Mouse (Mus musculus) megakaryocyte, embryonic 14.5 days (primary cell): ENCODE measurements around the gene Kcne3. TPM values are rescaled to one million over a fixed set of nuclear protein-coding genes. Genes with fewer than 3 reads are reported as not detected.
A peak's percentile ranks its signal among the peaks of the same experiment; 100 is the strongest.

Experiments used
- H3K27me3 ChIP-seq: replicated peaks from 2 replicates; pipeline ENCODE3; 2012; ENCODE audit warnings: inconsistent platforms
- H3K36me3 ChIP-seq: replicated peaks from 2 replicates; pipeline ENCODE3; 2012; ENCODE audit warnings: low read length, inconsistent platforms, mixed read lengths
- H3K4me1 ChIP-seq: 2 replicates; pipeline ENCODE4 v1.6.1; 2012; ENCODE audit warnings: inconsistent platforms
- H3K4me3 ChIP-seq: replicated peaks from 2 replicates; pipeline ENCODE3; 2012; ENCODE audit warnings: moderate library complexity, mild to moderate bottlenecking, inconsistent platforms
- H3K9me3 ChIP-seq: 2 replicates; pipeline ENCODE4 v1.6.1; 2012; ENCODE audit warnings: inconsistent platforms
- FLI1 ChIP-seq: IDR thresholded peaks from 2 replicates; pipeline ENCODE4 v1.6.1; 2012; ENCODE audit warnings: low read length, inconsistent platforms, mixed read lengths
- GATA1 ChIP-seq: IDR thresholded peaks from 3 replicates; pipeline ENCODE4 v1.6.1; 2012; ENCODE audit warnings: mixed read lengths, low read length, inconsistent platforms, borderline replicate concordance
- polyA plus RNA-seq: library from polyadenylated mRNA; stranded (reverse); fragments of >175 nt; gene quantifications from 2 replicates; pipeline ENCODE4 v1.2.3, GENCODE M21; 2012; ENCODE audit warnings: low replicate concordance; ENCODE audit not compliant: insufficient read depth

The Kcne3 gene
- polyA plus RNA-seq, 1 experiment: not detected

DNA sequence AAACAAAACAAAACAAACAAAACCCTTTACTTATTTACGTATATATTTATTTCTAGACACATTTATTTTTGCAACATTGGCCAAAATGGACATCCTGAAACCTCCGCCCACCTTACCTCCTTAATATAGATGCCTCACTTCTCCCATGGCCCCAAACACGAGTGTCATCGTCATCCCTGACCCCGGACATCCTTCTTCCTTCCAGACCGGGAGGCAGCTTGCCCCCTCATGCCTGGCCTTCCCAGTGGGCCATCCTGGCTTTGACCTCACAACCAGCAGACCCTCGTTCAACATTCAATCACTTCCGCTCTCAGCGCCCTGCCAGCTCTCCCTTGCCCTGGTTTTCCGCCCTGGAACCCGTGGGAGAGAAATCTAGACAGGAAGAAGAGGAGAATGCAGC lies 25.7 kb upstream of the Kcne3 start:
- TF ChIP-seq FLI1 (no peak), GATA1 (no peak)
- Histone ChIP-seq H3K36me3 (no peaks in the 10 kb centered on the region), H3K4me3 (no peak overlapping the region), H3K9me3 (no peaks in the 10 kb centered on the region), H3K4me1 (no peaks in the 10 kb centered on the region), H3K27me3 (peaks cover 30% of the 10 kb centered on the region)

DNA sequence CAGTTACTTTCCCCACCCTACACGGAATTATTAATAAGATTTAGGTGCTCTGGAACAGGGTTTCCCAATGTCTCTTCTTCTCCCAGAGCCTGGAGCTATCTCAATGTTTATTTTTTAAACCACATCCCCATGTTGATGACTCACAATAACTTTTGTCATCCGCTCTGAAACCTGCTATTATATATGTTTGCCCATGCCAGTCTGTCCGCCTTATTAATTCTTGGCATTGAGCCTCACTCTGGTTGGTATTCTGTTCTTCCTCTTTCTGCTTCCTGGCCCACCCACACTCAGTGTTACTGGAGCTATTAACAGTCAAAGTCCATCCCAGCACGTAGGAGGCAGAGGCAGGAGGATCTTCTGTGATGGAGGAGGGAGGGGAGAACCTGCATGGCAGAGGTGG lies 18.6 kb upstream of the Kcne3 start:
- Histone ChIP-seq H3K4me3 (no peak overlapping the region), H3K27me3 (peaks cover 12% of the 10 kb centered on the region), H3K9me3 (no peaks in the 10 kb centered on the region), H3K36me3 (no peaks in the 10 kb centered on the region), H3K4me1 (peaks cover 16% of the 10 kb centered on the region)
- no peak for TF ChIP-seq FLI1
- TF ChIP-seq GATA1: no peak

DNA sequence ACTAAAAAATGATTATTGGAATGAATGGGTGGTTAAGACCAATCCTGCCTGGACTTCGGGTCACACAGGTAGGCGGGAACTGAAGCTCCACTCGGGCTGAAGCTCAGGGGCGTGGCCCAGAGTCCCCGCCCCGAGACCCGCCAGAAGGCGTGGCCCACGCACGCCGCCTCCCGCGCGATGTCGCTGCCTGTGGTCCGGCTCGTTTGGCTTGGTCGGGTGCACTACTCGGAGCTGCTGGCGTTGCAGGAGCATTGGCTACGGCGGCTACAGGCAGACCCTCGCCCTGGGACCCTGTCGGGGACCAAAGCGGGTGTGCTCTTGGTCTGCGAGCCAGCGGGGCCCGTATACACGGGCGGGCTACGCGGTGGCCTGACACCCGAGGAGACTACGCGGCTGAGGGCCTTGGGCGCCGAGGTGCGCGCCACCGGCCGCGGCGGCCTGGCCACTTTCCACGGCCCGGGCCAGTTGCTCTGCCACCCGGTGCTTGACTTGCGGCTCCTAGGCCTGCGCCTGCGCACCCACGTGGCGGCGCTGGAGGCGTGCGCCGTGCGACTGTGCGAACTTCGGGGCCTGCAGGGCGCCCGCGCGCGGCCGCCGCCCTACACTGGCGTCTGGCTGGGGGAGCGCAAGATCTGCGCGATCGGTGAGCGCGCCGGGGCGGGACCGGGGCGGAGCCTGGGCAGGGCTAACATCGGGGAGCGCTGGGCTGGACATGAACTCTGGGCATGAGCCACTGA lies 17.0 kb upstream of the Kcne3 start, which contains the start of gene Lipt2:
Gene Lipt2 (plus strand): TSS at position 173 of the 737 bp plus-strand sequence.
- Histone ChIP-seq H3K4me1 (peaks cover 16% of the 10 kb centered on the region), H3K9me3 (no peaks in the 10 kb centered on the region), H3K4me3 (peak within 1 kb of the TSS; percentile 95), H3K27me3 (peaks cover 9% of the 10 kb centered on the region), H3K36me3 (no peaks in the 10 kb centered on the region)
- TF ChIP-seq GATA1: no peak
- no peak for TF ChIP-seq FLI1

DNA sequence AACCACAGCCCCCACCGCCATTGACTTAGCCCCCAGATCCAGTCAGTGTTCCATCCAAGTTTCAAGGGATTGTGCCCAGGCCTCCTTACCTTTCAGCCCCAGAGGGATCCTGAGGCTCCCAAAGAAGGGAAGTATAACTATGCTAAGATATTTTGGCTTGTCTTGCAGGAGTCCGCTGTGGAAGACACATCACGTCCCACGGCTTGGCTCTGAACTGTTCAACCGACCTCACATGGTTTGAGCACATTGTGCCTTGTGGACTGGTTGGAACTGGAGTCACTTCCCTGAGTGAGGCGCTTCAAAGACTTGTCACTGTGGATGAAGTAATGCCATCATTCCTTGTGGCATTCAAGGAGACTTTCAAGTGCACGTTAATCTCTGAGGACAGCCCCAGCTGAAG lies 16.3 kb upstream of the Kcne3 start:
- peaks cover 8% of the 10 kb centered on the region for H3K27me3 ChIP-seq
- H3K4me1 ChIP-seq: peaks cover 20% of the 10 kb centered on the region
- TF ChIP-seq GATA1 (no peak), FLI1 (no peak)
- no peaks in the 10 kb centered on the region for H3K9me3 ChIP-seq
- H3K36me3 ChIP-seq: no peaks in the 10 kb centered on the region
- peak overlapping the region; percentile 95 for H3K4me3 ChIP-seq

DNA sequence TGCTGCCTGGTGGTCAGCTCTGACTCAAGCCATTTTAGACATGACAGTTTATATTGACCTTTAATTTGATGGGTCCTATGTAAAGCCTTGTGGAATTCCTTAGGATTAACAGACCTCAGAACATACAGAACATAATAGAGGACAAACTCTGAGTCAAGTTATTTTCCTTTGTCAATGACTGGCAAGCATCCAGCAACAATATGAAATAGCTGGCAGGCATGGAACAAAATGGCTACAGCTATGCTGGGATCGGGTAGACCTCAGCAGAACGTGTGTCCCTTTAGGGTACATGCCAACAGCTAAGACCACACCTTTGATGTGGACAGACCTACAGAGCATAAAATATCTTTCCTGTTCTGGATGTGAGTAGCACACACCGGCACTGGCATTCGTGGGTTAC lies 12.8 kb upstream of the Kcne3 start:
- Histone ChIP-seq H3K9me3 (no peaks in the 10 kb centered on the region), H3K4me1 (peaks cover 17% of the 10 kb centered on the region), H3K27me3 (peaks cover 18% of the 10 kb centered on the region), H3K36me3 (no peaks in the 10 kb centered on the region), H3K4me3 (no peak overlapping the region)
- no peak for TF ChIP-seq FLI1

DNA sequence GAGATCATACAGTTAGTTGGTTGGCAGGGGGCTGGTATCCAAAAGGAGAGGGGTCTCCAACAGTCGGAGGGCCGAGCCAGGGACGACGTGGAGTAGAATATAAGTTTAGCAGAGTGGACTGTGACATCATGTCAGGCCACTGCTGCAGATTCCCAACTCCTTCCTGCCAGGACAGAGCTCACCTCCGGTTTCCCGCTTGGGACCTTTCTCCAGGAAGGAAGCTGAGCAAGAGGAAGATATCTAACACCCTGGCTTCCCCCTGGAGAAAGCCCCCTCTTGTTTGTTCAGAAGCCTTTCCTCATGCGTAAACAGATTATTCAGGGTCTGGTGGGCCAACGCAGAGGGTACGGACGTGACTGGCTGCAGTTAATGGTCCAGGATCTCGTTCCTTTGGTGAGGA lies 7.6 kb upstream of the Kcne3 start:
- Histone ChIP-seq H3K4me3 (no peak overlapping the region), H3K9me3 (no peaks in the 10 kb centered on the region), H3K36me3 (no peaks in the 10 kb centered on the region), H3K4me1 (peaks cover 4% of the 10 kb centered on the region; the same call in 1 of the 2 replicates), H3K27me3 (peaks cover 37% of the 10 kb centered on the region)
- TF ChIP-seq GATA1 (no peak), FLI1 (no peak)

DNA sequence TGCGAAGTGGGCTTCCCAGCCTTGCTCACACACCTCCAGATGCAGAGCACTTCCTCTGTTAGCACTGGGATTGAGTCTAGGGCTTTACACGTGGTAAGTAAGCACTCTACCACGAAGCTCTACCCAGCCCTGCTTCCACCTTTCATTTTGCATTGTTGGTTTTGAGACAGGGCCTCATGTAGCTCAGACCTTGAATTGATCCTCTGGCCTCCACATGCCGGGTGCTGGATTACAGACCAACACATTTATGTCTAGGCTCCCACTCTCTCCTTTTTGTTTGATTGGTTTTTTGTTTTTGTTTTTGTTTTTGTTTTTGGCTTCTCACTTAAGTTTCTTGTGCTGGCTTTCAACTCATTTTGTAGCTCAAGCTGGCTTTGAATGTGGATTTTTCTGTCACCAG lies 5.5 kb upstream of the Kcne3 start:
- Histone ChIP-seq H3K9me3 (no peaks in the 10 kb centered on the region), H3K36me3 (no peaks in the 10 kb centered on the region), H3K27me3 (peaks cover 49% of the 10 kb centered on the region), H3K4me1 (no peaks in the 10 kb centered on the region), H3K4me3 (no peak overlapping the region)
- TF ChIP-seq FLI1 (no peak), GATA1 (no peak)

DNA sequence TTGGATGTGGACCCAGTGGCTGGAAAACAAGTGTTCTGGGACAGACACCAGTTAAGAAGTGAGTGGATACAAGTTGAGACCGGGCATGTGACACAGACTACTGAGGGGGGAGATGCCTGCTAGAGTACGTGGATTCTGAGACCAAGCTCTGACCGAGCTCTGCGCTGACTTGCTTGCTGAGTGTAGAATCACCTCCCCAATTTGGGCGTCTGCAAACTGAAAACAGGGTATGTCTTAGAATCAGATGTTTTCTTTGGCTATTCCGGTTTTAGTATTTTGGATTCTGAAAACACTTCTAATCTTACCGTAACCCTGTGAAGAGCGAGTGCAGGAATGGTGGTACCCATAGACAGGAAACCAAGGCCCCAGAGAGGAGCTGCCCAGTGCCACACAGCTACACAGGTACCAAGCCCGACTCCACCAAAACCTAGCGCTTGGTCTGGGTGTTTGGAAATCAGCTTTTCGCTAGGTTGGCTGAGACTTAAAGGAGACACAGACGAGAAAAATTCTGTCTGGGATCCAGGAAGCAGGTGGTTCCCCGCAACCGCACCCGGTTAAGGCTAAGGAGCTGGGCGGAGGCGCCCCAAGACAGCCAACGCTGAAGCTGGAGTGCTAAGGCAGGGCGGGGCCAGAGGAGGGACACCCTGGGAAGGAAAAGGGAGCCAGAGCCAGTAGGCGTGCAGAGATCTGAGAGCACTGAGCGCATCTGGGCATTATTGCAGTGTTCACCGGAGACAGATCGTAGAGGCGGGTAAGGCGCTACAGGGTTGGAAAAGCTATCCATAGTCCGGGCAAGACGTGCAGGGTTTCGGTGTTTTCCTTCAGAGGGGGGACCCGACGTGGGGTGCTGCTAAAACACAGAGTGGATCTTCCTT lies 2.0 kb downstream of the Kcne3 start:
- peaks cover 87% of the 10 kb centered on the region for H3K27me3 ChIP-seq
- peaks cover 34% of the 10 kb centered on the region for H3K4me1 ChIP-seq
- H3K9me3 ChIP-seq: peaks cover 6% of the 10 kb centered on the region; the same call in 1 of the 2 replicates
- TF ChIP-seq GATA1 (no peak), FLI1 (no peak)
- H3K4me3 ChIP-seq: peak overlapping the region; percentile 91
- no peaks in the 10 kb centered on the region for H3K36me3 ChIP-seq

DNA sequence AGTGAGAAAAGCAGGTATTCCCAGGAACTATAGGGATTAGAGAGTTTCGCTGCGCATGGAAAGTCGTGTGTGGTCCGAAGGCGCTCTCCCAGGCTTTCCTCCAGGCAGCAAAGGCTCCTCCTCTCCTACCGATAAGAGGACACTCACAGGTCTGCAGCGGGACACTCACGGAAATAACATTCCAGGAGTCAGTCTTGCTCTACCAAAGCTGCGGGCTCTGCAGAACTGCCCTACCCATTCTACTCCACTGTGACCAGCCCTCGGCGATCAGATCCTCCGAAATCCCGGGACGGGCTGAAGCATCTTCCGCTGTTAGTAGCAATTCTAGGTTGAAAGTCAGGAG lies 2.6 kb downstream of the Kcne3 start:
- Histone ChIP-seq H3K36me3 (no peaks in the 10 kb centered on the region), H3K9me3 (peaks cover 6% of the 10 kb centered on the region; the same call in 1 of the 2 replicates), H3K4me3 (peak overlapping the region; percentile 91), H3K4me1 (peaks cover 34% of the 10 kb centered on the region), H3K27me3 (peaks cover 88% of the 10 kb centered on the region)
- TF ChIP-seq GATA1: no peak
- no peak for TF ChIP-seq FLI1

DNA sequence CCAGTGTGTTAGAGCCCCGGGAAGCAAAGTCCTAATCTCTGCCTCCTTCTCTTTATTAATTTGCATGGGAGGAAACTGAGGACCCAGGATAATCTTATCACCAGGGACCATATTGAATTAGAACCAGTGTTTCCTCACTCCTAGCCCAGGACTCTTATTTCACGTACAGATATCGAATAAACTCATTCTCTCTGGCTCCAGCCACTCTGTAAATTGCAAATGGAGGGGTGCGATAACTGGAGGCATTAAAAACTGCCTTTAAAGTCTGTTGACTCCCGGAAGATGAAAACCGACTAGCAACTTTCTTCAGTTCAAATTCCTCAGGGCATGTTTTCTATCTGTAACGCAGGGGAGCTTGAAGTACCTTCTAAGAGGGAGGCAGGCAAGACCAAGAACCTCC lies 3.1 kb downstream of the Kcne3 start:
- H3K4me1 ChIP-seq: peaks cover 34% of the 10 kb centered on the region
- no peaks in the 10 kb centered on the region for H3K36me3 ChIP-seq
- peaks cover 91% of the 10 kb centered on the region for H3K27me3 ChIP-seq
- no peak overlapping the region for H3K4me3 ChIP-seq
- no peak for TF ChIP-seq FLI1
- no peak for TF ChIP-seq GATA1
- H3K9me3 ChIP-seq: peaks cover 6% of the 10 kb centered on the region; the same call in 1 of the 2 replicates
